Mouse (Mus musculus) heart, embryonic 13.5 days (tissue): ENCODE results near the gene Fos. TPM values are rescaled to one million over a fixed set of nuclear protein-coding genes. Genes with fewer than 3 reads are reported as not detected.
"Not testable (repeated sequence)": the region's sequence is repeated elsewhere in the genome, so short reads cannot be mapped to it uniquely, and the experiment has no call there.

Source experiments
- ATAC-seq: fragments of 200-750 bp; cut with Nextera tagmentation; 2 replicates; pipeline ENCODE4 v1.8.0; 2017; ENCODE audit warnings: moderate TSS enrichment; ENCODE audit not compliant: insufficient number of reproducible peaks, low FRiP score, low TSS enrichment; ENCODE audit errors: extremely low read depth
- H3K27ac ChIP-seq: fragments of 300-500 bp; sonication (generic); replicated peaks from 2 replicates; pipeline ENCODE4 v1.5.1; 2015; ENCODE audit warnings: moderate library complexity, mild to moderate bottlenecking, inconsistent platforms
- H3K27me3 ChIP-seq: fragments of 300-500 bp; sonication (generic); replicated peaks from 2 replicates; pipeline ENCODE4 v1.6.1; 2015; ENCODE audit warnings: mild to moderate bottlenecking, inconsistent platforms
- H3K36me3 ChIP-seq: fragments of 300-500 bp; sonication (generic); 2 replicates; pipeline ENCODE4 v1.6.1; 2015; ENCODE audit warnings: mild to moderate bottlenecking, inconsistent platforms
- H3K4me1 ChIP-seq: fragments of 300-500 bp; sonication (generic); 2 replicates; pipeline ENCODE4 v1.6.1; 2015; ENCODE audit warnings: inconsistent platforms
- H3K4me2 ChIP-seq: fragments of 300-500 bp; sonication (generic); 2 replicates; pipeline ENCODE4 v1.6.1; 2015; ENCODE audit warnings: inconsistent platforms, mild to moderate bottlenecking, moderate library complexity
- H3K4me3 ChIP-seq: fragments of 300-500 bp; sonication (generic); 2 replicates; pipeline ENCODE4 v1.5.1; 2015; ENCODE audit warnings: moderate library complexity, mild to moderate bottlenecking, inconsistent platforms
- H3K9ac ChIP-seq: fragments of 300-500 bp; sonication (generic); 2 replicates; pipeline ENCODE4 v1.6.1; 2015; ENCODE audit warnings: inconsistent platforms, mild to moderate bottlenecking, moderate library complexity
- H3K9me3 ChIP-seq: fragments of 300-500 bp; sonication (generic); 2 replicates; pipeline ENCODE4 v1.6.1; 2016; ENCODE audit warnings: inconsistent platforms
- WGBS: fragments of 180-500 bp; shearing (Covaris S2); methylation state at CpG from one replicate; pipeline ENCODE4 v1.1.7; 2015; ENCODE audit warnings: mixed read lengths; 5-methylcytosine and 5-hydroxymethylcytosine counted together
- polyA plus RNA-seq: library from polyadenylated mRNA; unstranded; fragments of >200 nt; fragmentation: Nextera tagmentation; extraction: Ambion mirVana; gene quantifications from 2 replicates; pipeline ENCODE4 v1.2.1, GENCODE M21; 2015

The Fos gene
- polyA plus RNA-seq, 1 experiment from 2014 or later: 5.4 TPM

DNA sequence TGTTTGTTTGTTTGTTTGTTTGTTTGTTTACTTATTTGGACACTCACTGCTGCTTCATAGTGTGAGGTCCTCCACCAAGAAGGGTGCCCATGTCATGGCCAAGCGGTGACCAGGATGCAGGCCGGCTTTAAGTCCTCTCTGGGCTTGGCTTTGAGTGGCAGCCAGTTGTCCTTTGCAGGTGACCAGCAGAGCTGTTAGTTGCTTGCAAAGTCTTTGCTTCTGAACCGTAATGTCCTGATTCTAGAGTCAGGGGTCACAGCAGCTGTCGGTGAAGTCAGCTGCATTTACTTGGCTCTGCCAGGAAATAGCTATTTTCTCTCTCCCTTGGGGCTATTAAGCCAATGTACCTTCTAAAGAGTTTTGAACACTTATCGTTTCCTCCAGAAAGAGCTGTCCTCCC lies 41.3 kb downstream of the Fos start:
- H3K9me3 ChIP-seq: no peaks in the 10 kb centered on the region; the same call in 1 of the 2 replicates
- H3K4me1 ChIP-seq: no peaks in the 10 kb centered on the region
- H3K27ac ChIP-seq: no peak overlapping the region
- no peaks in the 10 kb centered on the region for H3K27me3 ChIP-seq
- WGBS: 67% methylated on average over 5 of the region's 5 CpGs
- H3K4me3 ChIP-seq: no peak overlapping the region
- H3K4me2 ChIP-seq: no peak overlapping the region
- H3K9ac ChIP-seq: no peak overlapping the region
- H3K36me3 ChIP-seq: no peaks in the 10 kb centered on the region
- no peak for ATAC-seq

DNA sequence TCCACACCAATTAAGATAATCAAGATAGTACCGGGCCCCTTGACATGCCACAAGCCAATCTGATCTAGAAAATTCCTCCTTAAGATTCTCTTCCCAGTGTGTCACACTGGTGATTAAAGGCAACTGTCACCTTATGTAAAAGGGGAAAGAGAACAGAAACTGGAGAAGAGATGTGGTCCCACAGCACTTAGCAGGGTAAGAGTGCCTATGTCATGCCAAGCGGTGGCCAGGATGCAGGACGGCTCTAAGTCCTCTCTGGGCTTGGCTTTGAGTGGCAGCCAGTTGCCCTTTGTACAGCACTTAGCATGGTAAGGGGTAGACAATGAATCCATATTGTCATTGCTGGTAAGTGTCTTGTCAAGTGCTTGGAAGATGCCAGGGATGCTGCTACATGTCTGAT lies 42.2 kb downstream of the Fos start:
- Histone ChIP-seq H3K36me3 (no peaks in the 10 kb centered on the region), H3K4me2 (no peak overlapping the region), H3K27me3 (no peaks in the 10 kb centered on the region), H3K4me3 (no peak overlapping the region), H3K27ac (no peak overlapping the region), H3K9me3 (no peaks in the 10 kb centered on the region), H3K4me1 (no peaks in the 10 kb centered on the region), H3K9ac (no peak overlapping the region)
- 58% methylated on average over 3 of the region's 3 CpGs for WGBS
- ATAC-seq: no peak

- no peaks in the 10 kb centered on the region for H3K27me3 ChIP-seq
- H3K4me2 ChIP-seq: no peak overlapping the region
- H3K4me3 ChIP-seq: no peak overlapping the region
- 81% methylated on average over 13 of the region's 13 CpGs for WGBS
- 0 out of 2 replicates have a peak, but pooled peaks cover 4% of the 10 kb centered on the region for H3K4me1 ChIP-seq
- no peaks in the 10 kb centered on the region for H3K36me3 ChIP-seq
- ATAC-seq: no peak
- no peaks in the 10 kb centered on the region for H3K9me3 ChIP-seq
- no peak overlapping the region for H3K9ac ChIP-seq
- H3K27ac ChIP-seq: no peak overlapping the region
These were observed 43.6 kb downstream of the Fos start for GRCm38 (mm10) chr12:85517339-85517738.

DNA sequence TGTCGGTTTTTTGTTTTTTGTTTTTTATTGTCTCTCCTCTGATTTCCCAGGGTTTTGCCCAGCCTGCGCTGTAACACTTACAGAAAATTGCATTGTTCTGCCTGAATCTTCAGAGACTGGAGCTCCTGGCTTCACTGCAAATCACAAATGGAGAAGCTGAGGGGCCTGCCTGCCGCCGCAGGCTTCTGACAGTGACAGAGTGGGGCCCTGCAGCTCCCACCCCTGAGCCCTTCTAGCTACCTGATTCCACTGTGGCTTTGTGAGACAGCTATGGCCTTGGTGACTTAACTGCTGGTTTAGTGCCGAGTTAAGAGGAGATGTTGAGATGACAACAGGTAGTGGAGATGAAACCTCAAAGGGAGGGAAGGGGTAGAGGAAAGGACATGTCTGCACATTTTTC lies 44.3 kb downstream of the Fos start:
- no peaks in the 10 kb centered on the region for H3K27me3 ChIP-seq
- H3K4me3 ChIP-seq: no peak overlapping the region
- no peak overlapping the region for H3K27ac ChIP-seq
- H3K4me1 ChIP-seq: peaks cover 9% of the 10 kb centered on the region; the same call in 1 of the 2 replicates
- H3K36me3 ChIP-seq: no peaks in the 10 kb centered on the region
- ATAC-seq: no peak
- no peak overlapping the region for H3K9ac ChIP-seq
- H3K9me3 ChIP-seq: no peaks in the 10 kb centered on the region
- WGBS: 71% methylated on average over 5 of the region's 5 CpGs
- no peak overlapping the region for H3K4me2 ChIP-seq

DNA sequence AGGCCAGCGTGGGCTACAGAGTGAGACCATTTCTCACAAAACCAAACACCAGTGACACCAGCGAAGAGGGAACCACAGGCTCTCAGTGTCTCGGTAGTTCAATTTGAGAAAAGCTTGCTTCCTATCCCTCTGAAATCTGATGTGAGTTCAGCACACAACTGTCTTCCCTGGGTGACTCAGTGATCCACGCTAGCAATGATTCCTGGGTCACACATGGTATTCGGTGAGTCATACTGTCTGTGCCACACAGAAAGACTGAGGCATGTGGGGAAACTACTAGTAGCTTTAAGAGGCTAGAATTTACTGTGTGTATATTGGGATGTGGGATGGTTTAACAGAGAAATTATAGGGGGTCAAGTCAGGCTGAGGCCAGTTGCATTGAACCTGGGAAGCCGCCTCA lies 45.9 kb downstream of the Fos start:
- Histone ChIP-seq H3K9ac (no peak overlapping the region), H3K9me3 (no peaks in the 10 kb centered on the region), H3K36me3 (no peaks in the 10 kb centered on the region), H3K4me2 (no peak overlapping the region), H3K27me3 (no peaks in the 10 kb centered on the region), H3K4me1 (peaks cover 21% of the 10 kb centered on the region), H3K4me3 (no peak overlapping the region), H3K27ac (no peak overlapping the region)
- WGBS: 82% methylated on average over 6 of the region's 6 CpGs
- no peak for ATAC-seq

- H3K36me3 ChIP-seq: no peaks in the 10 kb centered on the region
- H3K9me3 ChIP-seq: no peaks in the 10 kb centered on the region
- 90% methylated on average over 6 of the region's 6 CpGs for WGBS
- peaks cover 23% of the 10 kb centered on the region for H3K4me1 ChIP-seq
- H3K9ac ChIP-seq: no peak overlapping the region
- H3K27ac ChIP-seq: no peak overlapping the region
- no peaks in the 10 kb centered on the region for H3K27me3 ChIP-seq
- H3K4me3 ChIP-seq: no peak overlapping the region
- ATAC-seq: no peak
- H3K4me2 ChIP-seq: no peak overlapping the region
These were observed 47.4 kb downstream of the Fos start for GRCm38 (mm10) chr12:85521101-85521500.

- ATAC-seq: no peak
- no peak overlapping the region for H3K9ac ChIP-seq
- H3K27ac ChIP-seq: no peak overlapping the region
- H3K36me3 ChIP-seq: no peaks in the 10 kb centered on the region
- H3K9me3 ChIP-seq: no peaks in the 10 kb centered on the region
- H3K27me3 ChIP-seq: no peaks in the 10 kb centered on the region
- H3K4me1 ChIP-seq: peaks cover 23% of the 10 kb centered on the region
- H3K4me2 ChIP-seq: no peak overlapping the region
- 63% methylated on average over 1 of the region's 1 CpGs for WGBS
- H3K4me3 ChIP-seq: no peak overlapping the region
These were observed 48.0 kb downstream of the Fos start for GRCm38 (mm10) chr12:85521673-85522072.

GRCm38 (mm10) chr12:85522631-85523388 lies 49.1 kb downstream of the Fos start:
- no peaks in the 10 kb centered on the region for H3K27me3 ChIP-seq
- H3K27ac ChIP-seq: no peak overlapping the region
- WGBS: 68% methylated on average over 7 of the region's 7 CpGs
- no peak overlapping the region for H3K4me3 ChIP-seq
- peaks cover 23% of the 10 kb centered on the region for H3K4me1 ChIP-seq
- H3K4me2 ChIP-seq: no peak overlapping the region
- no peaks in the 10 kb centered on the region for H3K9me3 ChIP-seq
- H3K36me3 ChIP-seq: no peaks in the 10 kb centered on the region
- no peak for ATAC-seq
- no peak overlapping the region for H3K9ac ChIP-seq

DNA sequence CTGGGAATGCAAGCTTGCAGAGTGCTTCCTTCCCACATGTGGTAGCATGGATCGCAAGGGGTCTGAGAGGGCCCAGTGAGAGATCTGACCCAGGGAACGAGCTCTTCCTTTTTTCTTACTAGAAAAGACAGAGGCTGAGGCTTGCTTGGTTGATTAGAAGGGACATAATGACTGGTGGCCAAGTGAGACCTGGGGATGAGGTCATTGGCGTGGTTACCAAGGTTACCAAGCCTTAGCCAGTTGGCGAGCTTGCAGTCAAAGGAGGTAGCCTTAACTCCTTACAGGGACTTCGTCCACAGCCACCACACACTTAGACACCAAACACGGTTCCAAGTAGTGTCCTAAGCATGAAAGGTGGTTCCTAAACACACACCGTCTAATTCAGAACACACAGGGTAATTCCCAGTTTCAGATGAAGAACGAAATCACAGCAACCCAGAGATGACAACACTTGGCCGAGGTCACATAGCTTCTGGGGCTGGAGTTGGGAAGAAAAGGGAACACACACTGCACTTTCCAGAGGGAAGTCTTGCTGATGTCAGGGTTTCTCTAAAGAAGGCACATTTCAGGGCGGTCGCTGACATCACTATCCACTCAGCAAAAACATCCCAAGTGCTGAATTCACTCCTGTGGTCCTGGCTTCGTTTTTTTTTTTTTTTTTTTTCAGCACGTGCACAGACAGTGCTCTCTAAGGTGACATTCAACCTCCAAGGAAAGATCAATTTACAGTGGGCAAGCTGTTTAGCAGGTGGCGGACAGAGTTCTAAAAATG lies 49.9 kb downstream of the Fos start:
- H3K4me1 ChIP-seq: peaks cover 23% of the 10 kb centered on the region
- H3K27ac ChIP-seq: no peak overlapping the region
- no peaks in the 10 kb centered on the region for H3K27me3 ChIP-seq
- no peak overlapping the region for H3K4me3 ChIP-seq
- H3K36me3 ChIP-seq: no peaks in the 10 kb centered on the region
- H3K9ac ChIP-seq: no peak overlapping the region
- WGBS: 51% methylated on average over 14 of the region's 14 CpGs
- ATAC-seq: no peak
- H3K4me2 ChIP-seq: no peak overlapping the region
- no peaks in the 10 kb centered on the region for H3K9me3 ChIP-seq

GRCm38 (mm10) chr12:85524193-85524858 lies 50.6 kb downstream of the Fos start:
- Histone ChIP-seq H3K36me3 (no peaks in the 10 kb centered on the region), H3K27ac (no peak overlapping the region), H3K27me3 (no peaks in the 10 kb centered on the region), H3K9ac (no peak overlapping the region), H3K4me2 (no peak overlapping the region), H3K4me1 (peaks cover 23% of the 10 kb centered on the region), H3K4me3 (no peak overlapping the region), H3K9me3 (no peaks in the 10 kb centered on the region)
- ATAC-seq: no peak
- 53% methylated on average over 8 of the region's 8 CpGs for WGBS

- H3K9me3 ChIP-seq, H3K9ac ChIP-seq, H3K4me3 ChIP-seq, H3K27ac ChIP-seq, H3K4me2 ChIP-seq, H3K36me3 ChIP-seq, H3K27me3 ChIP-seq, ATAC-seq: not testable (repeated sequence)
- 69% methylated on average over 11 of the region's 11 CpGs for WGBS
- H3K4me1 ChIP-seq: peaks cover 23% of the 10 kb centered on the region
These were observed 51.3 kb downstream of the Fos start for GRCm38 (mm10) chr12:85524859-85525495.
